In the genomic region with DNA sequence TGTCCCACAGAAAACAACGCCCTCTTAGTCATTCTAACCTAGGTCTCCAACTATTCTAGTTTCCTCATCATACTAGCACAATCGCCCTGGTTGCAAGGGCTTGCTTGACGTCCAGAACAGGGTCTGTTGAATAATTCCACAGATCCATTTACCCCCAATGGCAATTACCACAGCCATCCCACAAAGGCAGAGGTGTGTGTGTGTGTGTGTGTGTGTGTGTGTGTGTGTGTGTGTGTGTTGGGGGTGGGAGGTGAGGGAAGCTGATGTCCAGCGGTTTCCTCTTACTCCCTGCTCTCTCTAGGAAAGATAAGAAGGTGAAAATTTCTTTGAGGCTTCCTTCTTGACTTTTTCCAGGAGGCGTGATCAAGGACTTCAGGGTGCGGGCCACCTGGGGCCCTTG, we compare ENCODE assay signal across 8 mouse cellular contexts. TPM values are rescaled to one million over a fixed set of nuclear protein-coding genes. Genes with fewer than 3 reads are reported as not detected.
DNase-seq lines count a peak whose midpoint lies in the region; ATAC-seq and TF ChIP-seq lines count a peak whose summit lies in the region.

No protein-coding gene starts in this region.

- H3K9ac ChIP-seq in embryonic facial prominence, embryonic 14.5 days (ENCODE audit: low read depth, low read length): peak overlapping the region; percentile 81; the same call in 1 of the 2 replicates
- H3K9ac ChIP-seq in intestine, embryonic 15.5 days: peak overlapping the region; percentile 65

- no peak for TF ChIP-seq CTCF in layer of hippocampus, adult 2 months (conservative IDR thresholded peaks at IDR 0.05)

- no peaks in the 10 kb centered on the region for H3K9me3 ChIP-seq in embryonic facial prominence, embryonic 14.5 days (ENCODE audit: control insufficient read depth, low read length)
- H3K9me3 ChIP-seq in intestine, embryonic 15.5 days: no peaks in the 10 kb centered on the region

- H3K4me2 ChIP-seq in embryonic facial prominence, embryonic 14.5 days (ENCODE audit: low read depth, low read length): peak overlapping the region; percentile 81
- H3K4me2 ChIP-seq in intestine, embryonic 15.5 days (replicated peaks): peak overlapping the region; percentile 86
- H3K4me2 ChIP-seq in myocyte (ENCODE audit: low read depth): peak overlapping the region; percentile 98

- 41% methylated on average over 6 of the region's 6 CpGs for WGBS in embryonic facial prominence, embryonic 14.5 days
- WGBS in intestine, embryonic 15.5 days: 43% methylated on average over 6 of the region's 6 CpGs

- no peak for DNase-seq in layer of hippocampus, adult 2 months (ENCODE audit: low spot score in 2 of 2)
- no peak for DNase-seq in layer of hippocampus, postnatal 10 days (ENCODE audit: low spot score in 2 of 2)
- DNase-seq in embryonic facial prominence, embryonic 14.5 days (ENCODE audit: low spot score): no peak
- no peak for DNase-seq in spleen, postnatal 10 days (ENCODE audit: low spot score in 2 of 2)
- DNase-seq in adrenal gland, postnatal 14 days: no peak
- no peak for DNase-seq in urinary bladder, postnatal 25 days (ENCODE audit: low spot score)

- peaks cover 24% of the 10 kb centered on the region for H3K4me1 ChIP-seq in embryonic facial prominence, embryonic 14.5 days (ENCODE audit: control insufficient read depth, insufficient read depth, low read length)
- peaks cover 39% of the 10 kb centered on the region for H3K4me1 ChIP-seq in intestine, embryonic 15.5 days (replicated peaks)

- H3K27ac ChIP-seq in layer of hippocampus, adult 2 months: peak overlapping the region; percentile 37; the same call in 1 of the 2 replicates
- no peak overlapping the region for H3K27ac ChIP-seq in embryonic facial prominence, embryonic 14.5 days (replicated peaks; ENCODE audit: low read depth, low read length)
- no peak overlapping the region for H3K27ac ChIP-seq in intestine, embryonic 15.5 days

- peak overlapping the region; percentile 41 for H3ac ChIP-seq in myocyte (ENCODE audit: control insufficient read depth, insufficient read length)

- no peaks in the 10 kb centered on the region for H3K36me3 ChIP-seq in embryonic facial prominence, embryonic 14.5 days (ENCODE audit: control insufficient read depth, insufficient read depth, low read length)
- H3K36me3 ChIP-seq in intestine, embryonic 15.5 days: no peaks in the 10 kb centered on the region
- H3K36me3 ChIP-seq in myocyte (ENCODE audit: control insufficient read depth, insufficient read depth): no peaks in the 10 kb centered on the region

- H3K4me3 ChIP-seq in layer of hippocampus, adult 2 months: peak overlapping the region; percentile 73
- peak overlapping the region; percentile 62 for H3K4me3 ChIP-seq in embryonic facial prominence, embryonic 14.5 days (ENCODE audit: low read depth, low read length)
- peak overlapping the region; percentile 59 for H3K4me3 ChIP-seq in intestine, embryonic 15.5 days (replicated peaks)
- H3K4me3 ChIP-seq in myocyte: peak overlapping the region; percentile 87

- TF ChIP-seq POLR2A in myocyte (IDR thresholded peaks at IDR 0.05; ENCODE audit: insufficient read length, low read depth): no peak

- ATAC-seq in embryonic facial prominence, embryonic 14.5 days (ENCODE audit: low read depth): no peak
- ATAC-seq in intestine, embryonic 15.5 days: no peak

- no peaks in the 10 kb centered on the region for H3K27me3 ChIP-seq in embryonic facial prominence, embryonic 14.5 days (replicated peaks; ENCODE audit: control insufficient read depth, insufficient read depth, low read length)
- no peaks in the 10 kb centered on the region for H3K27me3 ChIP-seq in intestine, embryonic 15.5 days (replicated peaks)
- no peaks in the 10 kb centered on the region for H3K27me3 ChIP-seq in myocyte (ENCODE audit: control insufficient read depth, insufficient read depth, insufficient read length)

- peaks cover 38% of the 10 kb centered on the region for H3K79me2 ChIP-seq in myocyte (ENCODE audit: control insufficient read depth, insufficient read depth)

TF ChIP-seq in myocyte, 11 proteins besides CTCF, POLR2A, EP300 and RAD21:
- no peak for TF ChIP-seq USF1 (IDR thresholded peaks at IDR 0.05; ENCODE audit: low read depth)
- no peak for TF ChIP-seq E2F4 (IDR thresholded peaks at IDR 0.05; ENCODE audit: insufficient read depth)
- TF ChIP-seq MYOD1 (IDR thresholded peaks at IDR 0.05; ENCODE audit: control insufficient read depth in 1 of 3, insufficient read length in 2 of 3, low read depth in 2 of 3): no peak
- TF ChIP-seq TCF3 (IDR thresholded peaks at IDR 0.05; ENCODE audit: insufficient read length, low read depth): no peak
- no peak for TF ChIP-seq SRF (IDR thresholded peaks at IDR 0.05; ENCODE audit: control insufficient read depth, insufficient read length, low read depth)
- no peak for TF ChIP-seq MYOG (IDR thresholded peaks at IDR 0.05; ENCODE audit: control insufficient read depth in 1 of 3, insufficient read depth in 1 of 3, insufficient read length in 2 of 3, low read depth in 2 of 3)
- no peak for TF ChIP-seq TCF12 (IDR thresholded peaks at IDR 0.05; ENCODE audit: insufficient read depth, poor library complexity, severe bottlenecking)
- TF ChIP-seq CEBPB (IDR thresholded peaks at IDR 0.05; ENCODE audit: insufficient read depth, poor library complexity, severe bottlenecking): no peak
- no peak for TF ChIP-seq MAX (IDR thresholded peaks at IDR 0.05; ENCODE audit: low read depth)
- no peak for TF ChIP-seq POLR2AphosphoS2 (IDR thresholded peaks at IDR 0.05; ENCODE audit: insufficient read length, low read depth)
- TF ChIP-seq REST (IDR thresholded peaks at IDR 0.05; ENCODE audit: insufficient read depth, insufficient read length): no peak

RNA-seq across cellular contexts. Expression of a gene that starts 0.4 kb away (rescaled TPM):
- 10 to 100 TPM; 61.8 to 62.0 TPM for total RNA-seq in layer of hippocampus, adult 2 months (2021)
- total RNA-seq in layer of hippocampus, postnatal 10 days (2021): 10 to 100 TPM; 54.9 to 59.8 TPM
- 77.5 and 86.6 TPM in 2 replicates for polyA plus RNA-seq in embryonic facial prominence, embryonic 14.5 days (2014; fragmentation: Nextera tagmentation; extraction: Ambion mirVana)
- polyA plus RNA-seq in intestine, embryonic 15.5 days (2015; fragmentation: Nextera tagmentation; extraction: Ambion mirVana): 44.6 and 46.9 TPM in 2 replicates
- 18.7 TPM for polyA plus RNA-seq in myocyte (2012; fragmentation: generic; extraction: Trizol)
- 283 and 294 TPM in 2 replicates for total RNA-seq in adrenal gland, postnatal 14 days (2021)
